Mouse (Mus musculus) midbrain, postnatal 0 days (tissue): ENCODE measurements around the gene Dicer1. TPM values are rescaled to one million over a fixed set of nuclear protein-coding genes. Genes with fewer than 3 reads are reported as not detected.
A peak's percentile ranks its signal among the peaks of the same experiment; 100 is the strongest.

ENCODE experiments used
- ATAC-seq: fragments of 200-750 bp; cut with Nextera tagmentation; 2 replicates; pipeline ENCODE4 v1.8.0; 2017; ENCODE audit warnings: moderate number of reproducible peaks, mild to moderate bottlenecking, moderate TSS enrichment, moderate library complexity; ENCODE audit not compliant: low FRiP score
- DNase-seq: peaks from one replicate; pipeline ENCODE4 v3.0.0-alpha.2; 2015; ENCODE audit warnings: low spot score
- H3K27ac ChIP-seq: fragments of 300-500 bp; sonication (generic); 2 replicates; pipeline ENCODE4 v1.5.1; 2014; ENCODE audit warnings: low read depth, mild to moderate bottlenecking, low read length, mixed read lengths
- H3K27me3 ChIP-seq: fragments of 300-500 bp; sonication (generic); 2 replicates; pipeline ENCODE4 v1.6.1; 2014; ENCODE audit warnings: low read length, control low read depth, mixed read lengths; ENCODE audit not compliant: insufficient read depth
- H3K36me3 ChIP-seq: fragments of 300-500 bp; sonication (generic); 2 replicates; pipeline ENCODE4 v1.6.1; 2014; ENCODE audit warnings: low read length, control low read depth, mixed read lengths; ENCODE audit not compliant: insufficient read depth
- H3K4me1 ChIP-seq: fragments of 300-500 bp; sonication (generic); 2 replicates; pipeline ENCODE4 v1.6.1; 2014; ENCODE audit warnings: mild to moderate bottlenecking, control low read depth, antibody characterized with exemption, low read length, mixed read lengths; ENCODE audit not compliant: insufficient read depth
- H3K4me2 ChIP-seq: fragments of 300-500 bp; sonication (generic); 2 replicates; pipeline ENCODE4 v1.6.1; 2014; ENCODE audit warnings: low read depth, mild to moderate bottlenecking, low read length, mixed read lengths; ENCODE audit not compliant: poor library complexity, severe bottlenecking
- H3K4me3 ChIP-seq: fragments of 300-500 bp; sonication (generic); 2 replicates; pipeline ENCODE4 v1.5.1; 2014; ENCODE audit warnings: low read depth, mild to moderate bottlenecking, low read length, moderate library complexity
- H3K9ac ChIP-seq: fragments of 300-500 bp; sonication (generic); replicated peaks from 2 replicates; pipeline ENCODE4 v1.6.1; 2014; ENCODE audit warnings: mild to moderate bottlenecking, low read length, moderate library complexity, mixed read lengths; ENCODE audit not compliant: poor library complexity, severe bottlenecking
- H3K9me3 ChIP-seq: fragments of 300-500 bp; sonication (generic); 2 replicates; pipeline ENCODE4 v1.6.1; 2016; ENCODE audit warnings: low read length, control low read depth
- CTCF ChIP-seq: IDR thresholded peaks from 2 replicates; pipeline ENCODE4 v1.5.1; 2016; ENCODE audit warnings: antibody characterized with exemption, mild to moderate bottlenecking
- WGBS: fragments of 180-500 bp; shearing (Covaris S2); extraction: QIAGEN DNeasy Blood & Tissue Kit; methylation state at CpG from one replicate; pipeline ENCODE4 v1.1.7; 2014; 5-methylcytosine and 5-hydroxymethylcytosine counted together
- polyA plus RNA-seq: library from polyadenylated mRNA; unstranded; fragments of >200 nt; fragmentation: Nextera tagmentation; extraction: Ambion mirVana; gene quantifications from 2 replicates; pipeline ENCODE4 v1.2.1, GENCODE M21; 2015
- total RNA-seq: library from RNA; depleted of rRNA; stranded (reverse); fragments of >200 nt; gene quantifications from 2 replicates; pipeline ENCODE4 v1.2.3, GENCODE M21; 2014

Dicer1 gene
- total and polyA plus RNA-seq, 2 experiments from 2014 or later = 28.4 to 38.9 TPM

GRCm38 (mm10) chr12:104765116-104765515 lies 13.4 kb upstream of the Dicer1 start:
- Histone ChIP-seq H3K9ac (no peak overlapping the region), H3K4me3 (no peak overlapping the region), H3K9me3 (no peaks in the 10 kb centered on the region), H3K27me3 (no peaks in the 10 kb centered on the region), H3K4me1 (no peaks in the 10 kb centered on the region), H3K27ac (no peak overlapping the region), H3K4me2 (no peak overlapping the region), H3K36me3 (no peaks in the 10 kb centered on the region)
- ATAC-seq (no peak), DNase-seq (no peak)
- TF ChIP-seq CTCF = no peak
- WGBS = 88% methylated on average over 5 of the region's 5 CpGs

GRCm38 (mm10) chr12:104763918-104764317 lies 12.2 kb upstream of the Dicer1 start:
- H3K36me3 ChIP-seq = no peaks in the 10 kb centered on the region
- H3K9me3 ChIP-seq = no peaks in the 10 kb centered on the region
- ATAC-seq (no peak), DNase-seq (no peak)
- H3K4me2 ChIP-seq = no peak overlapping the region
- H3K27me3 ChIP-seq = no peaks in the 10 kb centered on the region
- no peak for TF ChIP-seq CTCF
- WGBS = 42% methylated on average over 6 of the region's 6 CpGs
- no peak overlapping the region for H3K9ac ChIP-seq
- H3K27ac ChIP-seq = no peak overlapping the region
- H3K4me3 ChIP-seq = no peak overlapping the region
- no peaks in the 10 kb centered on the region for H3K4me1 ChIP-seq

GRCm38 (mm10) chr12:104761411-104761810 lies 9.7 kb upstream of the Dicer1 start:
- no peaks in the 10 kb centered on the region for H3K9me3 ChIP-seq
- H3K4me3 ChIP-seq = no peak overlapping the region
- no peaks in the 10 kb centered on the region for H3K36me3 ChIP-seq
- H3K4me2 ChIP-seq = no peak overlapping the region
- TF ChIP-seq CTCF = no peak
- no peak overlapping the region for H3K9ac ChIP-seq
- 88% methylated on average over 8 of the region's 8 CpGs for whole genome bisulfite sequencing
- H3K27ac ChIP-seq = no peak overlapping the region
- H3K27me3 ChIP-seq = no peaks in the 10 kb centered on the region
- ATAC-seq = no peak
- no peaks in the 10 kb centered on the region for H3K4me1 ChIP-seq
- DNase-seq = no peak

- ATAC-seq = no peak
- Histone ChIP-seq H3K4me2 (no peak overlapping the region), H3K27me3 (no peaks in the 10 kb centered on the region), H3K27ac (no peak overlapping the region), H3K4me1 (no peaks in the 10 kb centered on the region), H3K9ac (no peak overlapping the region), H3K4me3 (no peak overlapping the region), H3K36me3 (no peaks in the 10 kb centered on the region), H3K9me3 (no peaks in the 10 kb centered on the region)
- no peak for TF ChIP-seq CTCF
- 91% methylated on average over 7 of the region's 7 CpGs for WGBS
- no peak for DNase-seq
These were observed 6.3 kb upstream of the Dicer1 start for GRCm38 (mm10) chr12:104758066-104758465.

GRCm38 (mm10) chr12:104753686-104754085 lies 1.9 kb upstream of the Dicer1 start:
- TF ChIP-seq CTCF = no peak
- H3K27ac ChIP-seq = no peak overlapping the region
- H3K4me3 ChIP-seq = no peak overlapping the region
- peaks cover 14% of the 10 kb centered on the region; the same call in 1 of the 2 replicates for H3K4me1 ChIP-seq
- no peak overlapping the region for H3K4me2 ChIP-seq
- 61% methylated on average over 4 of the region's 4 CpGs for WGBS
- no peaks in the 10 kb centered on the region for H3K27me3 ChIP-seq
- H3K9ac ChIP-seq = no peak overlapping the region
- H3K36me3 ChIP-seq = no peaks in the 10 kb centered on the region
- ATAC-seq (no peak), DNase-seq (no peak)
- H3K9me3 ChIP-seq = no peaks in the 10 kb centered on the region

- H3K27ac ChIP-seq = peak overlapping the region; percentile 86
- peak; percentile 42 for ATAC-seq
- H3K9me3 ChIP-seq = no peaks in the 10 kb centered on the region
- peak; percentile 24 for DNase-seq
- 0% methylated on average over 32 of the region's 52 CpGs for WGBS
- peak overlapping the region; percentile 94 for H3K9ac ChIP-seq
- no peak for TF ChIP-seq CTCF
- peaks cover 16% of the 10 kb centered on the region; the same call in 1 of the 2 replicates for H3K4me1 ChIP-seq
- no peaks in the 10 kb centered on the region for H3K27me3 ChIP-seq
- H3K36me3 ChIP-seq = no peaks in the 10 kb centered on the region
- H3K4me3 ChIP-seq = peak overlapping the region; percentile 89
- peak overlapping the region; percentile 87 for H3K4me2 ChIP-seq
These were observed 380 bp downstream of the Dicer1 start for GRCm38 (mm10) chr12:104751331-104751813.
